Mouse (Mus musculus) heart, embryonic 13.5 days (tissue): ENCODE data around the gene Klk1b26. TPM values are rescaled to one million over a fixed set of nuclear protein-coding genes. Genes with fewer than 3 reads are reported as not detected.
"Not testable (repeated sequence)": the region's sequence is repeated elsewhere in the genome, so short reads cannot be mapped to it uniquely, and the experiment has no call there.

ENCODE experiments used
- ATAC-seq: fragments of 200-750 bp; cut with Nextera tagmentation; 2 replicates; pipeline ENCODE4 v1.8.0; 2017; ENCODE audit warnings: moderate TSS enrichment; ENCODE audit not compliant: insufficient number of reproducible peaks, low FRiP score, low TSS enrichment; ENCODE audit errors: extremely low read depth
- H3K27ac ChIP-seq: fragments of 300-500 bp; sonication (generic); replicated peaks from 2 replicates; pipeline ENCODE4 v1.5.1; 2015; ENCODE audit warnings: moderate library complexity, mild to moderate bottlenecking, inconsistent platforms
- H3K27me3 ChIP-seq: fragments of 300-500 bp; sonication (generic); replicated peaks from 2 replicates; pipeline ENCODE4 v1.6.1; 2015; ENCODE audit warnings: mild to moderate bottlenecking, inconsistent platforms
- H3K36me3 ChIP-seq: fragments of 300-500 bp; sonication (generic); 2 replicates; pipeline ENCODE4 v1.6.1; 2015; ENCODE audit warnings: mild to moderate bottlenecking, inconsistent platforms
- H3K4me1 ChIP-seq: fragments of 300-500 bp; sonication (generic); 2 replicates; pipeline ENCODE4 v1.6.1; 2015; ENCODE audit warnings: inconsistent platforms
- H3K4me2 ChIP-seq: fragments of 300-500 bp; sonication (generic); 2 replicates; pipeline ENCODE4 v1.6.1; 2015; ENCODE audit warnings: inconsistent platforms, mild to moderate bottlenecking, moderate library complexity
- H3K4me3 ChIP-seq: fragments of 300-500 bp; sonication (generic); 2 replicates; pipeline ENCODE4 v1.5.1; 2015; ENCODE audit warnings: moderate library complexity, mild to moderate bottlenecking, inconsistent platforms
- H3K9ac ChIP-seq: fragments of 300-500 bp; sonication (generic); 2 replicates; pipeline ENCODE4 v1.6.1; 2015; ENCODE audit warnings: inconsistent platforms, mild to moderate bottlenecking, moderate library complexity
- H3K9me3 ChIP-seq: fragments of 300-500 bp; sonication (generic); 2 replicates; pipeline ENCODE4 v1.6.1; 2016; ENCODE audit warnings: inconsistent platforms
- WGBS: fragments of 180-500 bp; shearing (Covaris S2); methylation state at CpG from one replicate; pipeline ENCODE4 v1.1.7; 2015; ENCODE audit warnings: mixed read lengths; 5-methylcytosine and 5-hydroxymethylcytosine counted together
- polyA plus RNA-seq: library from polyadenylated mRNA; unstranded; fragments of >200 nt; fragmentation: Nextera tagmentation; extraction: Ambion mirVana; gene quantifications from 2 replicates; pipeline ENCODE4 v1.2.1, GENCODE M21; 2015

Gene Klk1b26
- polyA plus RNA-seq, result not detected in 2 replicates

DNA sequence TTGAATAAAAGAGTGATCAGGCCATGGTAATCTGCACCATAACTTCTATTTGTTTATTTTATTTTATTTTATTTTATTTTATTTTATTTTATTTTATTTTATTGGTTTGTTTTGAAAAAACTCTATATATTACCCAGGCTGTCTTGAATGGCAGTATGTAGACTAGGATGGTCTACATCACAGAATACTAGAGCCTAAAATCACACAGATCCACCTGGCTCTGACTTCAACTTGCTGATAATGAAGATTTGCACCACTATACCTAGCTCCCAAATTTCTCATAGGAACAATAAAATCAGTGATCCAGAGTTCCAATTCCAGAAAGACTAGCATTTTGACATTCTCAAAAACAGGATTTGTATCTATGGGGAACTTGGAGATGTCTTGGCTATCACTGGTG, at the start of gene Klk1b26:
Gene Klk1b26, plus strand, starts transcription at position 301 of the 400 bp plus-strand sequence.
- ATAC-seq, H3K27ac ChIP-seq, H3K4me1 ChIP-seq, H3K4me3 ChIP-seq, H3K36me3 ChIP-seq, H3K9ac ChIP-seq, H3K27me3 ChIP-seq, H3K4me2 ChIP-seq, H3K9me3 ChIP-seq: not testable (repeated sequence)

DNA sequence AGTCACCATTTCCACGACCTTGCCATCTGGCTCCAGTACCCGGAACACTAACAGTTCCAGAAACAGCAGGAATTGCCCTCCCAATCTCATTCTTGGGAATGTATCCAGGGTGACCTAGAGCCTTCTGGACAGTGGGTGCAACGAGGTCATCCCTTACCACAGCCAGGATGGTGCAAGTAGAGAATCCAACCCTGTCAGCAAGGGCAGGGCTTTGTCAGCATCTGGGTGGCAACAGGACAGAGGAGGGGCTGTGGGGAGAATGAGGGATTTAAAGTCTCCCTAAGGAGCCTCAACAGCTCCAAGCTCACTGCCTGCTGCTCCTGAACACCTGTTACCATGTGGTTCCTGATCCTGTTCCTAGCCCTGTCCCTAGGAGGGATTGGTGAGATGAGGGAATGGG, 45.5 kb upstream of the Klk1b26 start, which contains the start of gene Klk1b1:
Gene Klk1b1, plus strand, starts transcription at position 301 of the 400 bp plus-strand sequence.
- no peak for ATAC-seq
- Histone ChIP-seq H3K4me2 (no peak within 1 kb of the TSS), H3K27me3 (no peaks in the 10 kb centered on the region; the same call in 1 of the 2 replicates), H3K4me1 (no peaks in the 10 kb centered on the region), H3K27ac (no peak within 1 kb of the TSS), H3K9me3 (no peaks in the 10 kb centered on the region), H3K9ac (no peak within 1 kb of the TSS), H3K36me3 (no peaks in the 10 kb centered on the region), H3K4me3 (no peak within 1 kb of the TSS)
- WGBS, result 60% methylated on average over 3 of the region's 3 CpGs

DNA sequence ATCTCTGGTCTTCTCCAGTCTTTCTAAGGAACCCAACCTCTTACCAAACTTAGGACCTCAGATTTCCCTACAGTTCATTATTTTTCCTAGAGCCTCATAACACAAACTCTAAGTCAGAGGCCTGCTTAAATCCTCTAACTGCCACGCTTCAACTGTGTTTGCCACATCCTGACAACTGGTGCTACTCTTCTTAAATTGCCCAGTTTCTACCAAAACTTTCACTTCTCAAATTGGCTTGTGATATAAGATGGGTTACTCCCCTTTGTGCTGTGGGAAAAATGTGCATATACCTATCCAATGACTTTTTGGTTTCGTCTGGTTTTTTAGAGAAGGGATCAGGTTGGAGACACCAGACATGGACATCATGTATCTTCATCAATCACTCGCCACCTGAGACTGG, 44.9 kb upstream of the Klk1b26 start:
- 65% methylated on average over 3 of the region's 3 CpGs for WGBS
- no peak overlapping the region for H3K9ac ChIP-seq
- no peak overlapping the region for H3K4me2 ChIP-seq
- no peaks in the 10 kb centered on the region for H3K9me3 ChIP-seq
- no peak for ATAC-seq
- no peak overlapping the region for H3K4me3 ChIP-seq
- H3K27ac ChIP-seq, result no peak overlapping the region
- H3K36me3 ChIP-seq, result no peaks in the 10 kb centered on the region
- H3K4me1 ChIP-seq, result no peaks in the 10 kb centered on the region
- H3K27me3 ChIP-seq, result no peaks in the 10 kb centered on the region; the same call in 1 of the 2 replicates

DNA sequence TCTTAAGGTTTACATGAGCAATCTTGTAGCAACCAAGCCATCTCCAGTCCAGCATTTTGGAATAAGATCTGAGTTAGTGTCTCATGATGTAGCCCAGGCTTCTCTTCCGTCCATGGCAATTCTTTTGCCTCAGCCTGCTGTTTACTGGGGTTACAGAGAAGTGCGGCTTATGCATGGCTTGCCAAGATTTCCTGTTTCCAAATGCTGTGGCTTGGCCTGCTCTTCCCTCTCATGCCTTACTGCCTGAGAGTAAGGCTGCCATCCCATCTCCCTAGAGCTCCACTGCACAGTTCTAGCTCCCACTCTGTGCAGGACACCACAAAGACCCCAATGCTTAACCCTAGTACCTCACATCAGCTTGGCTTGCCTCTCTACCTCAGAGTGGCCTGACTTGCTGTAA, 44.4 kb upstream of the Klk1b26 start:
- 74% methylated on average over 2 of the region's 2 CpGs for WGBS
- Histone ChIP-seq H3K9me3 (no peaks in the 10 kb centered on the region), H3K36me3 (no peaks in the 10 kb centered on the region), H3K4me2 (no peak overlapping the region), H3K4me3 (no peak overlapping the region), H3K9ac (no peak overlapping the region), H3K4me1 (no peaks in the 10 kb centered on the region), H3K27ac (no peak overlapping the region), H3K27me3 (no peaks in the 10 kb centered on the region; the same call in 1 of the 2 replicates)
- ATAC-seq, result no peak

DNA sequence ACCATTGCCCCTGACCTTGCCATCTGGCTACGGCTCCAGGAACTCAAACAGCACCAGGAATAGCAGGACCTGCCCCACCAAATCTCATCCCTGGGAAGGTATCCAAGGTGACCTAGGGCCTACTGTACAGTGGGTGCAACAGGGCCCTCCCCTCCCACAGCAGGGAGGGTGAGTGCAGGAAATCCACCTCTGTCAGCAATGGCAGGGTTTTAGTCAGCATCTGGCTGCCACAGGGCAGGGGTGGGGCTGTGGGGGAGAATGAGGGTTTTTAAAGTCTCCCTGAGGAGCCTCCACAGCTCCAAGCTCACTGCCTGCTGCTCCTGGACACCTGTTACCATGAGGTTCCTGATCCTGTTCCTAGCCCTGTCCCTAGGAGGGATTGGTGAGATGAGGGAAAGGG, 36.2 kb upstream of the Klk1b26 start, which contains the start of gene Klk1b9:
Gene Klk1b9, plus strand, starts transcription at position 301 of the 400 bp plus-strand sequence.
- not testable (repeated sequence) for H3K27me3 ChIP-seq, H3K4me3 ChIP-seq, H3K36me3 ChIP-seq, H3K4me1 ChIP-seq, H3K9me3 ChIP-seq, H3K4me2 ChIP-seq, H3K9ac ChIP-seq, H3K27ac ChIP-seq, ATAC-seq
- WGBS, result 60% methylated on average over 1 of the region's 1 CpGs

DNA sequence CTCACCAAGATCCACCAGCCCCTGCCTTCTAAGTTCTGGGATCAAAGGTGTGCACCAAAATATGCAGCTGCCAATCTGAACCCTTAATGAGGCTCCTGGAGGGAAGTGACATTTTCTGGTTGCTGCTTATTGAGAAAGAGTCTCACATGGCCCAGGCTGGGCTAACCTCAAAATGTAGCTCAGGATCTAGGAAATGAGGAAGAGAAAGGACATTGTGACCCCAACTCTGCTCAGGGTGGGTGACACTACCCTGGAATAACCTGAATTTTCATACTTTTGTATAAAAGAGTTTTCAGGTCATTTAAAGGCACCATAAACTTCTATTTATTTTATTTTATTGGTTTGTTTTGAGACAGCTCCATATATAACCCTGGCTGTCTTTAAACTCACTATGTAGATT, 26.3 kb upstream of the Klk1b26 start:
- H3K4me3 ChIP-seq, result no peak overlapping the region
- ATAC-seq, result no peak
- H3K27ac ChIP-seq, result no peak overlapping the region
- no peaks in the 10 kb centered on the region for H3K27me3 ChIP-seq
- no peak overlapping the region for H3K4me2 ChIP-seq
- H3K9ac ChIP-seq, result no peak overlapping the region
- no peaks in the 10 kb centered on the region for H3K36me3 ChIP-seq
- no peaks in the 10 kb centered on the region for H3K9me3 ChIP-seq
- no peaks in the 10 kb centered on the region for H3K4me1 ChIP-seq

DNA sequence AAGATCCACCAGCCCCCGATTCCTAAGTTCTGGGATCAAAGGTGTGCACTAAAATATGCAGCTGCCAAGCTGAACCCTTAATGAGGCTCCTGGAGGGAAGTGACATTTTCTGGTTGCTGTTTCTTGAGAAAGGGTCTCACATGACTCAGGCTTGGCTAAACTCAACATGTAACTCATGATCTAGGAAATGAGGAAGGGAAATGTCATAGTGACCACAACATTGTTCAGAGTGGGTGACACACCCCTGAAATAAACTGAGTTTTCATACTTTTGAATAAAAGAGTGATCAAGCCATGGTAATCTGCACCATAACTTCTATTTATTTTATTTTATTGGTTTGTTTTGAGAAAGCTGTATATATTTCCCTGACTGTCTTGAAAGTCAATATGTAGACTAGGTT, 17.1 kb upstream of the Klk1b26 start:
- not testable (repeated sequence) for ATAC-seq, H3K36me3 ChIP-seq, H3K4me3 ChIP-seq, H3K9me3 ChIP-seq, H3K4me1 ChIP-seq, H3K4me2 ChIP-seq, H3K27me3 ChIP-seq, H3K9ac ChIP-seq, H3K27ac ChIP-seq
- 59% methylated on average over 1 of the region's 1 CpGs for WGBS

DNA sequence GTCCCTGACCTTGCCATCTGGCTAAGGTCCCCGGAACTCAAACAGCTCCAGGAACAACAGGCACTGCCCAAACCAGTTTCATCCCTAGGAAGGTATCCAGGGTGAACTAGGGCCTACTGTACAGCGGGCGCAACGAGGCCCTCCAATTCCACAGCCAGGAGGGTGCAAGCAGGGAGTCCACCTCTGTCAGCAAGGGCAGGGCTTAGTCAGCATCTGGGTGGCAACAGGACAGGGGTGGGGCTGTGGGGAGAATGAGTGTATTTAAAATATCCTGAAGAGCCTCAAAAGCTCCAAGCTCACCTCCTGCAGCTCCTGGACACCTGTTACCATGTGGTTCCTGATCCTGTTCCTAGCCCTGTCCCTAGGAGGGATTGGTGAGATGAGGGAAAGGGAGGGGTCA, 16.4 kb upstream of the Klk1b26 start, which contains the start of gene Klk1b11:
Gene Klk1b11, plus strand, starts transcription at position 301 of the 400 bp plus-strand sequence.
- not testable (repeated sequence) for ATAC-seq, H3K27me3 ChIP-seq, H3K4me2 ChIP-seq, H3K9me3 ChIP-seq, H3K4me1 ChIP-seq, H3K9ac ChIP-seq, H3K27ac ChIP-seq, H3K36me3 ChIP-seq, H3K4me3 ChIP-seq
- 62% methylated on average over 4 of the region's 4 CpGs for WGBS

DNA sequence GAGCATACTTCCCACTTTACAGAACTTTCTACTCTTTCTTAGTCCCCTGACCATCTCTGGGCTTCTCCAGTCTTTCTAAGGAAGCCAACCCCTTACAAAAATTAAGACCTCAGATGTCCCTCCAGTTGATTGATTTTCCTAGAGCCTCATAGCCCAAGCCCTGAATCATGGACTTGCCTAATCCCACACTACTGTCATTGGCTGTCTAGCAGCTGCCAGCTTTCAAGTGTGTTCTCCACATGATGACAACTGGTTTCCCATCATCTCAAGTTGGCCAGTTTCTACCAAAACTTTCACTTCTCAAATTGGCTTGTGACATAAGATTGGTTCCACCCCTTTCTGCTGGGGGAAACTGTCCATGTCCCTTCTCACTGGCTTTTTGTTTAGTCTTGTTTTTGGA, 7.1 kb upstream of the Klk1b26 start:
- Histone ChIP-seq H3K36me3 (no peaks in the 10 kb centered on the region), H3K4me1 (no peaks in the 10 kb centered on the region), H3K27ac (no peak overlapping the region), H3K9ac (no peak overlapping the region), H3K4me2 (no peak overlapping the region), H3K4me3 (no peak overlapping the region), H3K9me3 (no peaks in the 10 kb centered on the region), H3K27me3 (no peaks in the 10 kb centered on the region)
- no peak for ATAC-seq

DNA sequence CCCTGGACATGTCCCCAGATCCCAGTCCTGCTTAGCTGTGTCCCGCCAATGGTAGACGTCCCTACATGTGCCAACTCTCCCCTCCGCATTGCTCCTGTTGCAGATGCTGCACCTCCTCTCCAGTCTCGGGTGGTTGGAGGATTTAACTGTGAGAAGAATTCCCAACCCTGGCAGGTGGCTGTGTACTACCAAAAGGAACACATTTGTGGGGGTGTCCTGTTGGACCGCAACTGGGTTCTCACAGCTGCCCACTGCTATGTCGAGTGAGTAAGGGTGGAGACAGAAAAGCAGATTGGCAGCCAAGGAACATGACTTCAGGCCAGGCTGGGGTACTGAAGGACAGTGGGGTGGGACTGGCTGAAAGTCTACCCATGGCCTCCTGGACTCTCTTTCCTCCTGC, 2.7 kb downstream of the Klk1b26 start:
- not testable (repeated sequence) for H3K4me3 ChIP-seq, H3K9me3 ChIP-seq, H3K27me3 ChIP-seq, H3K4me1 ChIP-seq, H3K36me3 ChIP-seq, ATAC-seq, H3K4me2 ChIP-seq, H3K9ac ChIP-seq, H3K27ac ChIP-seq
- WGBS, result 64% methylated on average over 6 of the region's 6 CpGs

DNA sequence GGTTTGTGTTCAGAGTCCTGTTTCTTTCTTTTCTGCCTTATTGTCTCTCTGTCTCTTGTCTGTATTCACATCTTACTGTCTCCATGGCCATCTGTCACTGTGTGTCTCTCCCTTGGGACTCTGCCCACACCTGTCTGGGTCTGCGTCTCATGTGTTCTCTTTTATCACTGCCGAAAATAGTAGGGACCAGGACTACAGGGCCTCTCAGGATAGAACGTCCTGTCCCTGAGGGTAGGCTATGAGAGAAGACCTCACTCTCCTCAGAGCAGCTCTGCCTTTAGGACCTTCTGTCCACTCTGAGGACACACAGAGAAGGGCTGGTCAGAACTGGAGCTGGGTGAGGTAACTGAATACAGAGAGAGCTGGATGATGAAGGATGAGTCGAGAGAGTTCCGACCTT, 3.1 kb downstream of the Klk1b26 start:
- no peaks in the 10 kb centered on the region for H3K36me3 ChIP-seq
- no peak for ATAC-seq
- H3K9me3 ChIP-seq, result no peaks in the 10 kb centered on the region
- no peaks in the 10 kb centered on the region for H3K4me1 ChIP-seq
- WGBS, result 70% methylated on average over 5 of the region's 5 CpGs
- H3K27me3 ChIP-seq, result no peaks in the 10 kb centered on the region
- H3K4me3 ChIP-seq, result no peak overlapping the region
- no peak overlapping the region for H3K27ac ChIP-seq
- no peak overlapping the region for H3K9ac ChIP-seq
- H3K4me2 ChIP-seq, result no peak overlapping the region

DNA sequence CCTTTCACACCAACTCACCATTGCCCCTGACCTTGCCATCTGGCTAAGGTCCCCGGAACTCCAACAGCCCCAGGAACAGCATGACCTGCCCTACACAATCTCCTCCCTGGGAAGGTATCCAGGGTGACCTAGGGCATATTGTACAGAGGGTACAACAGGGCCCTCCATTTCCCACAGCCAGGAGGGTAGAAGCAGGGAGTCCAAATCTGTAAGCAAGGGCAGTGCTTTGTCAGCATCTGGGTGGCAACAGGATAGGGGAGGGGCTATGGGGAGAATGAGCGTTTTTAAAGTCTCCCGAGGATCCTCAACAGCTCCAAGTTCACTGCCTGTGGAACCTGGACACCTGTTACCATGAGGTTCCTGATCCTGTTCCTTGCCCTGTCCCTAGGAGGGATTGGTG, 40.0 kb downstream of the Klk1b26 start, which contains the start of gene Klk1b27:
Gene Klk1b27, plus strand, starts transcription at position 301 of the 400 bp plus-strand sequence.
- 65% methylated on average over 3 of the region's 3 CpGs for WGBS
- H3K4me3 ChIP-seq, H3K27ac ChIP-seq, ATAC-seq, H3K9ac ChIP-seq, H3K36me3 ChIP-seq, H3K27me3 ChIP-seq, H3K4me1 ChIP-seq, H3K9me3 ChIP-seq, H3K4me2 ChIP-seq: not testable (repeated sequence)
